Mouse (Mus musculus) intestine, embryonic 14.5 days (tissue): ENCODE measurements at regions not wholly inside any gene's neighbourhood (a gene's known extent, or its start where the extent isn't known, plus 50 kb on each side); places are given as distances from the start of the nearest gene placed in this dataset.

Experiments used
- ATAC-seq: fragments of 200-750 bp; cut with Nextera tagmentation; replicated peaks from 2 replicates; pipeline ENCODE4 v1.8.0; 2017; ENCODE audit warnings: low read depth, moderate number of reproducible peaks, moderate TSS enrichment, moderate library complexity; ENCODE audit not compliant: low FRiP score, low TSS enrichment
- DNase-seq: peaks from one replicate; pipeline ENCODE4 v3.0.0-alpha.2; 2018; ENCODE audit warnings: low spot score
- H3K27ac ChIP-seq: fragments of 300-500 bp; sonication (generic); 2 replicates; pipeline ENCODE4 v1.5.1; 2014; ENCODE audit warnings: low read depth, mild to moderate bottlenecking, control low read depth
- H3K27me3 ChIP-seq: fragments of 300-500 bp; sonication (generic); replicated peaks from 2 replicates; pipeline ENCODE4 v1.6.1; 2014; ENCODE audit warnings: low read length, control low read depth; ENCODE audit not compliant: control insufficient read depth, insufficient read depth
- H3K36me3 ChIP-seq: fragments of 300-500 bp; sonication (generic); 2 replicates; pipeline ENCODE4 v1.6.1; 2014; ENCODE audit warnings: low read length, control low read depth; ENCODE audit not compliant: control insufficient read depth, insufficient read depth
- H3K4me1 ChIP-seq: fragments of 300-500 bp; sonication (generic); replicated peaks from 2 replicates; pipeline ENCODE4 v1.6.1; 2014; ENCODE audit warnings: low read length, control low read depth, mixed read lengths; ENCODE audit not compliant: control insufficient read depth, insufficient read depth
- H3K4me2 ChIP-seq: fragments of 300-500 bp; sonication (generic); 2 replicates; pipeline ENCODE4 v1.6.1; 2014; ENCODE audit warnings: low read length
- H3K4me3 ChIP-seq: fragments of 300-500 bp; sonication (generic); 2 replicates; pipeline ENCODE4 v1.5.1; 2014; ENCODE audit warnings: low read depth, low read length, control low read depth, mixed read lengths
- H3K9ac ChIP-seq: fragments of 300-500 bp; sonication (generic); 2 replicates; pipeline ENCODE4 v1.6.1; 2014; ENCODE audit warnings: mild to moderate bottlenecking, low read length
- H3K9me3 ChIP-seq: fragments of 300-500 bp; sonication (generic); 2 replicates; pipeline ENCODE4 v1.6.1; 2016; ENCODE audit warnings: low read length, control low read depth; ENCODE audit not compliant: control insufficient read depth
- WGBS: fragments of 180-500 bp; shearing (Covaris S2); extraction: QIAGEN DNeasy Blood & Tissue Kit; methylation state at CpG from one replicate; pipeline ENCODE4 v1.1.7; 2014; 5-methylcytosine and 5-hydroxymethylcytosine counted together

- Histone ChIP-seq H3K27me3 (no peaks in the 10 kb centered on the region), H3K4me2 (no peak overlapping the region), H3K4me1 (peaks cover 20% of the 10 kb centered on the region), H3K27ac (peak overlapping the region; percentile 19; the same call in 1 of the 2 replicates), H3K9me3 (no peaks in the 10 kb centered on the region), H3K36me3 (no peaks in the 10 kb centered on the region), H3K9ac (no peak overlapping the region), H3K4me3 (no peak overlapping the region)
- peak; percentile 83 for ATAC-seq
- 11% methylated on average over 10 of the region's 10 CpGs for WGBS
- DNase-seq: peak; percentile 64
These were observed 362.6 kb upstream of the Prox1 start for GRCm38 (mm10) chr1:190532879-190533676.

GRCm38 (mm10) chr1:190531224-190531623 lies 360.7 kb upstream of the Prox1 start:
- no peak for DNase-seq
- H3K36me3 ChIP-seq: no peaks in the 10 kb centered on the region
- no peak overlapping the region for H3K9ac ChIP-seq
- no peak overlapping the region for H3K27ac ChIP-seq
- no peaks in the 10 kb centered on the region for H3K9me3 ChIP-seq
- no peak overlapping the region for H3K4me3 ChIP-seq
- H3K4me2 ChIP-seq: no peak overlapping the region
- H3K4me1 ChIP-seq: peaks cover 35% of the 10 kb centered on the region
- ATAC-seq: no peak
- no peaks in the 10 kb centered on the region for H3K27me3 ChIP-seq
- 93% methylated on average over 6 of the region's 6 CpGs for WGBS

- Histone ChIP-seq H3K9ac (no peak overlapping the region), H3K4me3 (no peak overlapping the region), H3K27ac (no peak overlapping the region), H3K4me2 (no peak overlapping the region), H3K9me3 (no peaks in the 10 kb centered on the region), H3K4me1 (peaks cover 46% of the 10 kb centered on the region), H3K27me3 (no peaks in the 10 kb centered on the region), H3K36me3 (no peaks in the 10 kb centered on the region)
- 81% methylated on average over 3 of the region's 3 CpGs for WGBS
- no peak for ATAC-seq
- DNase-seq: no peak
These were observed 359.6 kb upstream of the Prox1 start for GRCm38 (mm10) chr1:190530079-190530478.

- no peak for DNase-seq
- H3K4me2 ChIP-seq: no peak overlapping the region
- no peak overlapping the region for H3K27ac ChIP-seq
- ATAC-seq: no peak
- no peak overlapping the region for H3K4me3 ChIP-seq
- peaks cover 41% of the 10 kb centered on the region for H3K4me1 ChIP-seq
- WGBS: 32% methylated on average over 7 of the region's 7 CpGs
- no peaks in the 10 kb centered on the region for H3K9me3 ChIP-seq
- H3K27me3 ChIP-seq: peaks cover 3% of the 10 kb centered on the region; the same call in 1 of the 2 replicates
- no peaks in the 10 kb centered on the region for H3K36me3 ChIP-seq
- no peak overlapping the region for H3K9ac ChIP-seq
These were observed 357.1 kb upstream of the Prox1 start for GRCm38 (mm10) chr1:190527545-190528137.

- Histone ChIP-seq H3K9ac (no peak overlapping the region), H3K36me3 (no peaks in the 10 kb centered on the region), H3K9me3 (no peaks in the 10 kb centered on the region), H3K27ac (no peak overlapping the region), H3K27me3 (peaks cover 3% of the 10 kb centered on the region; the same call in 1 of the 2 replicates), H3K4me3 (no peak overlapping the region), H3K4me1 (peaks cover 34% of the 10 kb centered on the region), H3K4me2 (no peak overlapping the region)
- ATAC-seq (no peak), DNase-seq (no peak)
- 16% methylated on average over 7 of the region's 7 CpGs for WGBS
These were observed 356.1 kb upstream of the Prox1 start for GRCm38 (mm10) chr1:190526634-190527033.

- H3K36me3 ChIP-seq: no peaks in the 10 kb centered on the region
- H3K27ac ChIP-seq: no peak overlapping the region
- H3K4me2 ChIP-seq: no peak overlapping the region
- ATAC-seq (no peak), DNase-seq (no peak)
- H3K9ac ChIP-seq: no peak overlapping the region
- H3K4me1 ChIP-seq: peaks cover 34% of the 10 kb centered on the region
- WGBS: 13% methylated on average over 6 of the region's 6 CpGs
- no peak overlapping the region for H3K4me3 ChIP-seq
- peaks cover 3% of the 10 kb centered on the region; the same call in 1 of the 2 replicates for H3K27me3 ChIP-seq
- peaks cover 2% of the 10 kb centered on the region; the same call in 1 of the 2 replicates for H3K9me3 ChIP-seq
These were observed 355.5 kb upstream of the Prox1 start for GRCm38 (mm10) chr1:190526046-190526445.

GRCm38 (mm10) chr1:190500106-190500505 lies 329.6 kb upstream of the Prox1 start:
- 86% methylated on average over 8 of the region's 8 CpGs for WGBS

GRCm38 (mm10) chr1:190497474-190497873 lies 327.0 kb upstream of the Prox1 start:
- H3K9me3 ChIP-seq: no peaks in the 10 kb centered on the region
- H3K4me1 ChIP-seq: no peaks in the 10 kb centered on the region
- H3K9ac ChIP-seq: no peak overlapping the region
- no peaks in the 10 kb centered on the region for H3K36me3 ChIP-seq
- ATAC-seq: no peak
- H3K27me3 ChIP-seq: no peaks in the 10 kb centered on the region
- WGBS: 87% methylated on average over 4 of the region's 4 CpGs
- H3K4me3 ChIP-seq: no peak overlapping the region
- no peak overlapping the region for H3K4me2 ChIP-seq
- no peak for DNase-seq
- no peak overlapping the region for H3K27ac ChIP-seq

More at GRCm38 (mm10) chr1:190500106-190500505, 329.6 kb upstream of the Prox1 start:
- ATAC-seq: no peak
- no peak overlapping the region for H3K4me2 ChIP-seq
- H3K27ac ChIP-seq: no peak overlapping the region
- no peak overlapping the region for H3K9ac ChIP-seq
- H3K36me3 ChIP-seq: no peaks in the 10 kb centered on the region
- no peaks in the 10 kb centered on the region for H3K4me1 ChIP-seq
- no peaks in the 10 kb centered on the region for H3K9me3 ChIP-seq
- no peak overlapping the region for H3K4me3 ChIP-seq
- H3K27me3 ChIP-seq: no peaks in the 10 kb centered on the region
- DNase-seq: no peak
